Mouse (Mus musculus) embryonic facial prominence, embryonic 10.5 days (tissue): ENCODE data around the gene Tenm2. TPM values are rescaled to one million over a fixed set of nuclear protein-coding genes. Genes with fewer than 3 reads are reported as not detected.

ENCODE experiments used
- DNase-seq: peaks from one replicate; pipeline ENCODE4 v3.0.0-alpha.2; 2017; ENCODE audit warnings: low spot score
- H3K27ac ChIP-seq: fragments of 300-500 bp; sonication (generic); replicated peaks from 2 replicates; pipeline ENCODE4 v1.5.1; 2016; ENCODE audit warnings: mild to moderate bottlenecking
- H3K27me3 ChIP-seq: fragments of 300-500 bp; sonication (generic); replicated peaks from 2 replicates; pipeline ENCODE4 v1.6.1; 2016; ENCODE audit warnings: low read depth, mild to moderate bottlenecking; ENCODE audit not compliant: poor library complexity, severe bottlenecking
- H3K36me3 ChIP-seq: fragments of 300-500 bp; sonication (generic); replicated peaks from 2 replicates; pipeline ENCODE4 v1.6.1; 2016; ENCODE audit warnings: mild to moderate bottlenecking, moderate library complexity
- H3K4me1 ChIP-seq: fragments of 300-500 bp; sonication (generic); 2 replicates; pipeline ENCODE4 v1.6.1; 2016
- H3K4me3 ChIP-seq: fragments of 300-500 bp; sonication (generic); 2 replicates; pipeline ENCODE4 v1.5.1; 2016; ENCODE audit warnings: mild to moderate bottlenecking, moderate library complexity
- H3K9me3 ChIP-seq: fragments of 300-500 bp; sonication (generic); 2 replicates; pipeline ENCODE4 v1.6.1; 2016; ENCODE audit warnings: mild to moderate bottlenecking
- WGBS: fragments of 180-500 bp; shearing (Covaris S2); methylation state at CpG from one replicate; pipeline ENCODE4 v1.1.7; 2016; 5-methylcytosine and 5-hydroxymethylcytosine counted together
- polyA plus RNA-seq: library from polyadenylated mRNA; unstranded; fragments of >200 nt; fragmentation: Nextera tagmentation; extraction: Ambion mirVana; gene quantifications from 2 replicates; pipeline ENCODE4 v1.2.1, GENCODE M21; 2016

Tenm2 gene
- polyA plus RNA-seq, 1 experiment from 2014 or later: 1.8 TPM

DNA sequence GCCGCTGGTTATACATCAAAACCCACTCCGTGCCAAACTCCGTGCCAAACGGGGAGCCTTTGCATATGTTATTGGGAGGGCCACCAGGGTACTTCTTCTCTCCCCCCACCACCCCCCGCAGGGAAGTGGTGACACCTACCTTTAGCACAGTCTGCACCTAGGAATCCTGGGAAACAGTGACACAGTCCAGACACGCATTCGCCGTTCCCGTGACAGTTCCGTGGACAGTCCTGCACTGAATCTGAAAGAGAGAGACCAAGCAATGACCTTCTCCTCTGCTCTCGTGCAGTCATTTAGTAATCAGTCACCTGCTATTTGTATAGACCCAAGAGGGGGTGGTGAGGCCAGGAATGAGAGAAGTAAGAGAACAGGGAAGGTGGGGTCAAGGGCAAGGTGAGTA is 1072.2 kb downstream of the Tenm2 start:
- 91% methylated on average over 11 of the region's 11 CpGs for WGBS
- DNase-seq: no peak
- no peak overlapping the region for H3K27ac ChIP-seq

DNA sequence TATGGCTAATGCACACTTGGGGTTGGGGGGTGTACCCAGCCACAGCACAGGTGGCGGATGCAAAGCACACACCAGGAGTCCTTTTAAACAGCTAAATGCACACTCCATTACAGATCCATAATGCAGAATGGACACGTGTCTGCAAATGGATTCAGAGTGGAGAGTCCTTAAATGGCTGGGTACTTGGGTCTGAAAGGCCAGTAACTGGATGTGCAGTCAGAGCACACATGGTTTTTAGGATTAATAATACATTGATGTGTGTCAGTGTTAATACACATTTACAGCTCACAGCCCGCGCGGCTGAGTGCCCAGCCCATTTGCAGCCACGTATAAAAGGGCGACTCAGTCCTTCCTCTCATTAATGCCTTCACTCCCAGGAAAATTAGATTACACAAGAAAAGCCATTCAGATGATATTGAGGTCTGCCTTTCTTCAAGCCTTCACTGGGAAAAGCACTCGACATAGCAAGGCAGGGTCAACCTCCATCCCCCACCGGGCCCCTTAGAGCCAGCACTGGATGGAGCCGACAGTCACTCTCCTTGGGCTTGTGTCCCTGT is 1073.9 kb downstream of the Tenm2 start:
- Histone ChIP-seq H3K27ac (no peak overlapping the region), H3K4me1 (no peaks in the 10 kb centered on the region), H3K27me3 (no peaks in the 10 kb centered on the region), H3K36me3 (no peaks in the 10 kb centered on the region), H3K4me3 (no peak overlapping the region), H3K9me3 (no peaks in the 10 kb centered on the region)
- DNase-seq: no peak
- 76% methylated on average over 10 of the region's 10 CpGs for WGBS

More for the DNA sequence above, 1072.2 kb downstream of the Tenm2 start:
- Histone ChIP-seq H3K36me3 (no peaks in the 10 kb centered on the region), H3K9me3 (no peaks in the 10 kb centered on the region), H3K27me3 (no peaks in the 10 kb centered on the region), H3K4me1 (no peaks in the 10 kb centered on the region), H3K4me3 (no peak overlapping the region)

DNA sequence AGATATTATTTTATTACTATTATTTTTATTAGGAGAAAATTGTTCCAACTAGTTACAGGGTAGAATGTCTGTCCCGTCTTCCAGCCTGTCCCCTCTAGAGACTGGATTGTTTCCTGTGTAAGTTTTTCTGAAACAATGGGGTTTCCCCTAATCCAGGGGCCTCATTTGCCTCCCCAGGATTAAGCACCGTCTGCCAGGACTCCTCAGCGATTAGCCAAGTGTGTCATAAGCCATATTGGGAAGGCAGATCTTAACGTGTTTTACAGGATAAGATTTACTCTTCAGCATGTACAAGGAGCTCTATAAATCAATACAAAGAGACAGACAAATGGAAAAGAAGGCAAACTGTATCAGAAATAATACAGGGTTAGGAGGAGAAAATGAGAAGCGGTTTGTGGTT is 1082.3 kb downstream of the Tenm2 start:
- 0 out of 2 replicates have a peak, but pooled peaks cover 3% of the 10 kb centered on the region for H3K27me3 ChIP-seq
- H3K4me1 ChIP-seq: peaks cover 13% of the 10 kb centered on the region
- no peaks in the 10 kb centered on the region for H3K36me3 ChIP-seq
- no peak overlapping the region for H3K4me3 ChIP-seq
- H3K27ac ChIP-seq: no peak overlapping the region
- no peaks in the 10 kb centered on the region for H3K9me3 ChIP-seq
- WGBS: 49% methylated on average over 5 of the region's 5 CpGs
- DNase-seq: no peak

DNA sequence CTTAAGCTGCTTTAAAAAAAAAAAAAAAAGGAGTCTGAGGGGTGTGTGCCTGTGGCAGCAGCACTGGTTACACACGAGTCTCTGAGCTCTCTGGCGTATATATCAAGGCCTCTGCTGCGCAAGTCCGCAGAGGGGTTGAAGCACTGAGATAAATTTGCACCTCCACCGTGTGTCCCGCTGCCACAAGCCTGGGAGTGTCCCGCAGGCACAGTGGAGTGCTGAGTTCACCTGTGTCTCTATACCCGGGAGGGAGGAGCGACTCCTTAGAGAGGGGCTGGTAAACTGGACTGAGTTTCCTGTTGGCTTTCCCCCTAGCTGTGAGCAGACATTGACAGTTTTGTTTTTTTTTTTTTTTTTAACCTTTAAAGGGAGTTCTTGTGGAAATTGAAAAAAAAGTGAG is 1082.8 kb downstream of the Tenm2 start:
- no peak for DNase-seq
- 14% methylated on average over 9 of the region's 9 CpGs for WGBS
- H3K4me3 ChIP-seq: no peak overlapping the region
- H3K36me3 ChIP-seq: no peaks in the 10 kb centered on the region
- H3K27me3 ChIP-seq: 0 out of 2 replicates have a peak, but pooled peaks cover 3% of the 10 kb centered on the region
- no peaks in the 10 kb centered on the region for H3K9me3 ChIP-seq
- no peak overlapping the region for H3K27ac ChIP-seq
- H3K4me1 ChIP-seq: peaks cover 13% of the 10 kb centered on the region

DNA sequence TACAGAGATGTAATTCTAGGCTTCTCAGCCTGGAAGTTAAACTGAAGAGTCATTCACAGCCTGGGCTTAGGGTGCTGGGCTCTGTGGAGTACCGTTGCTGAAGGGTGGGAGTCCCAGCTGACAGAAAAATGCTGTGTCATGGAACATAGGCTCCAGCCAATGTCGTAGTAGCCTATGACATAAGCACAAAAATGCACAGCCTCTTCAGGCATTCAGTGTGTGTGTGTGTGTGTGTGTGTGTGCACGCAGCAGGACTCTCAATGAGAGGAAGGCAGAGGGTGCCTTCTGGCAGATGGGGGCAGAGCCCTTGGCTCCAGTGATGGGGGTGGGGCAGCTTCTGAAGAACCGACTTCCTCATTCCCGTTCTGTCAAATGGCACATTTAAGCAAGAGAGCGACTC is 1083.5 kb downstream of the Tenm2 start:
- peak; percentile 28 for DNase-seq
- H3K27me3 ChIP-seq: 0 out of 2 replicates have a peak, but pooled peaks cover 3% of the 10 kb centered on the region
- H3K27ac ChIP-seq: no peak overlapping the region
- H3K4me3 ChIP-seq: no peak overlapping the region
- no peaks in the 10 kb centered on the region for H3K36me3 ChIP-seq
- H3K4me1 ChIP-seq: peaks cover 13% of the 10 kb centered on the region
- 19% methylated on average over 6 of the region's 6 CpGs for WGBS
- H3K9me3 ChIP-seq: no peaks in the 10 kb centered on the region

DNA sequence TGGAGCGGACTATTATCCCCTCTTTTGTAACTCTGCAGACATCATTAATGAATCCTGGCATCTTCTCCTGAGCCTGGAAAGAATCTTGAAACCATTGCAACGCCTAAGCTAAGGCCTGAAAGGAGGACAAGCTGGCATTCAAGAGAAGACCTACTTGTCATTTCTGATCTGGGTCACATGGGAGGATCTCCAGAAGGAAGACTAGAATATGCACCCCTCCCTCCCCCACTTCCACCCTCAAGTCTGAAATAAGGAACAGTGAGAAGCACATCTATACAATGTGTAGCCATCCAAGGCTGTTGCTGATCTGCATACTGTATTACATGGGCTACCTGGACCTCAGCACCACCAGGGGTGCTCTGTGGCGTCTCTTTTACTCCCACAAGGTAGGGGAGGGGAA is 1086.7 kb downstream of the Tenm2 start:
- DNase-seq: no peak
- Histone ChIP-seq H3K9me3 (no peaks in the 10 kb centered on the region), H3K27ac (no peak overlapping the region), H3K4me1 (peaks cover 13% of the 10 kb centered on the region), H3K27me3 (0 out of 2 replicates have a peak, but pooled peaks cover 3% of the 10 kb centered on the region), H3K4me3 (no peak overlapping the region), H3K36me3 (no peaks in the 10 kb centered on the region)
- 78% methylated on average over 3 of the region's 3 CpGs for WGBS

DNA sequence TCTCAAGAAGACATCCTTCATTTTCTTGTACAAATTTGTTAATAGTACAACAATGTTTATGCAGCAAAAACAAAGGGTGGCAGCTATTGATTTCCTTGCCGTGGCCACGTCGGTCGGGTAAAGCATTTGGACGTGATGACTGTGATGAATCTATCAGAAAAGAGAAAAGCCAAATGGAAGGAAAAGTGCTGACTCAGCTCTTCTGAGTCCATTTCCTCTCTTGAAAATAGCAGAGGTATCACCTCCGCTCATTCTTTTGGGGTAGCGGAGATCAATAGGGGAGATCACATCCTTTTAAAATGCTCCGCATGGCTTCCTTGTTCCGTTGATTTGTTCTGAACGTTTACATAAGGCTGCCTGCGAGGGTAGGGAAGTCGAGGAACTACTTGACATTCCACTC is 1090.7 kb downstream of the Tenm2 start:
- no peaks in the 10 kb centered on the region for H3K9me3 ChIP-seq
- H3K4me3 ChIP-seq: no peak overlapping the region
- DNase-seq: no peak
- H3K27ac ChIP-seq: no peak overlapping the region
- no peaks in the 10 kb centered on the region for H3K36me3 ChIP-seq
- WGBS: 78% methylated on average over 12 of the region's 12 CpGs
- H3K27me3 ChIP-seq: no peaks in the 10 kb centered on the region
- H3K4me1 ChIP-seq: no peaks in the 10 kb centered on the region

DNA sequence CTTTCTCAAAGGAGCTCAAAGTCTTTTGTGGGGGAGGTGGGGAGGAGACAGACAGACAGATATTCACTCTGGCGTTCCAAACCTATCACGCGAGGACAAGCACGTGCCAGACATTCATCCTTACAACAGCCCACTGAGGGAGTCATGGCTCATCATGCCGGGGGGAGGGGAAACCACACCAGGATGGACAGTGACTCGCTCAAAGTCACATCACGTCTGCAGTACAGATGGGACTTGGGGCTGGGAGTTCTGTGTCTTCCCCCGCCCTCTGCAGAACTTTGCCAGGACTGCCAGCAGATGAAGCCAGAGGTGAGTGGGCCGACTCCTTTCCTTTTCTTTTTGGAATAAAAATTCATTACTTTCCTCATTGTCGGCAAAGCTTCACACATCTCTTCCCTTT is 1095.4 kb downstream of the Tenm2 start:
- Histone ChIP-seq H3K27me3 (no peaks in the 10 kb centered on the region), H3K4me1 (0 out of 2 replicates have a peak, but pooled peaks cover 6% of the 10 kb centered on the region), H3K36me3 (no peaks in the 10 kb centered on the region), H3K27ac (no peak overlapping the region), H3K4me3 (no peak overlapping the region), H3K9me3 (no peaks in the 10 kb centered on the region)
- DNase-seq: no peak
- 87% methylated on average over 10 of the region's 10 CpGs for WGBS

DNA sequence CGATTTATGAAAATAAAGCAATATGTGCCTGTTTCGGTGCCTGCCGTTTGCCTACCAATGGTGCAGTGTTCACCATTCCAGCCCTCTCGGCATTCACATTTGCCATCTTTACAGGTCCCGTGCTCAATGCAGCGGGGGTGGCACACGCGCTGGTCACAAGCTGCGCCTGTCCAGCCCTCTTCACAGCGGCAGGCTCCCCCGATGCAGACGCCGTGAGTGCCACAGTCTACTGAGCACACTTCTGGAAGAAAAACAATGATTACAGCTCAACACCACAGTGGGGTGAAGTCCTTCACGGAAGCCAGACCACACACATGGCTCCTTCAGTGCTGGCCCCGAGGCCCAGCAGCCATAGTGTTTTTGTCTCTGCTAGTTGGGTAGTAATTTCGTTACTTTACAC is 1096.2 kb downstream of the Tenm2 start:
- Histone ChIP-seq H3K4me3 (no peak overlapping the region), H3K27ac (no peak overlapping the region), H3K27me3 (no peaks in the 10 kb centered on the region), H3K4me1 (0 out of 2 replicates have a peak, but pooled peaks cover 6% of the 10 kb centered on the region), H3K36me3 (no peaks in the 10 kb centered on the region), H3K9me3 (no peaks in the 10 kb centered on the region)
- no peak for DNase-seq
- WGBS: 70% methylated on average over 16 of the region's 16 CpGs

DNA sequence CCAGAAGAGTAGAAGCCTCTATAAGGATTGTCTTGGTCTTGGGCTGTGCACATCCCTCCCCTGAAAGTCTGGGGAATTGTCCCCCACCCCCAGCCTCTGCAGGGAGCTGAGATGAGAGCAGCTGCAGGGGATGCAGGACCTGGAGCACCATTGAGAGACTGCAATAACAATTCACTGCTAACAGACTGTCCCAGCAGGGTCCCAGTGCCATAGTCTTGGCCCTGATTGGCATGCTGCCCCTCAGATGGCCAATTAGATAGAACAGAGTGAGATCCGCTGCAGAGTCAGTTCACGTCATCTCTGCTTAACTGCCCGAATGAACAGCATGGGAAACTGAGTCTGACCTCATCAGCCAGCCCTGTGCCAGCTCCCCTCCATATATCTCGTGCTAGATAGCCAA is 1097.9 kb downstream of the Tenm2 start:
- DNase-seq: no peak
- H3K27ac ChIP-seq: no peak overlapping the region
- H3K9me3 ChIP-seq: no peaks in the 10 kb centered on the region
- no peaks in the 10 kb centered on the region for H3K27me3 ChIP-seq
- no peak overlapping the region for H3K4me3 ChIP-seq
- H3K36me3 ChIP-seq: no peaks in the 10 kb centered on the region
- 60% methylated on average over 4 of the region's 4 CpGs for WGBS
- 0 out of 2 replicates have a peak, but pooled peaks cover 6% of the 10 kb centered on the region for H3K4me1 ChIP-seq

DNA sequence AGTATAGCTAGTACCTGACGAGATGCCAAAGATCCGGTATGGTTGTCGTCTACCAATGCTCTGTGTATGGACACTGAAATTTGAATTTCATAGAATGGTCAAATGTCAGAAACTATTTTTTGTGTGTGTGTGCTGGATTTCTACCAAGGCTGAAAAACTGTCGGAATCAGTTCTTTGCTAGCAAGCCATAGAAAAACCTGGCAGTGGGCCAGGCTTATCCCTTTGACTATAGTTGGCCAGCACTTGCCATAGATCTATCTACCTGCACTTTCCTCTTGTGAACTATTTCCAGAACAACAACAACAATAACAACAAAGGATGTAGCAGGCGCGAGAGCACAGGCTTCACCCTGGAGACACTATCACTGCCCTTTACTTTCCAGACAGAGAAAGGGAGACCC is 1098.5 kb downstream of the Tenm2 start:
- no peaks in the 10 kb centered on the region for H3K36me3 ChIP-seq
- H3K4me1 ChIP-seq: 0 out of 2 replicates have a peak, but pooled peaks cover 6% of the 10 kb centered on the region
- no peaks in the 10 kb centered on the region for H3K9me3 ChIP-seq
- H3K4me3 ChIP-seq: no peak overlapping the region
- 90% methylated on average over 6 of the region's 6 CpGs for WGBS
- no peak for DNase-seq
- no peaks in the 10 kb centered on the region for H3K27me3 ChIP-seq
- H3K27ac ChIP-seq: no peak overlapping the region

DNA sequence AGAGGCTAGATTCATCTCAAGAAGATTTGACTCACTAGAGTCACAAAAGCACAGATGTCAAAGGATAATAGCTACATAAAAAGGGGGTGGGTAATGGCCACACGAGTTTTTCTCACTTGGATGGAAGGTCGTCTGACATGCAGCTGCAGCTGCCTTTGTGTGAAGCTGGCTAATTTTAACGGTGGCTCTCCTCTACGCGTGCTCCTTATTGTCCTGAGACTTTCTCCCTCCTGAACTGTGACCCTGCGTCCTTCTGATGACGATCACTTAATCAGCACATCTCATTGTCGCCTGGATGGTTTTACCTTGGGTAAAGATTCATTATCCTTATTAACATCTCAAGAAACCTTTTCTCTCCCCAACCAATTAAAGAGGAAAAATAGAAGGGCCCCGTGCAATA is 1101.1 kb downstream of the Tenm2 start:
- WGBS: 59% methylated on average over 9 of the region's 9 CpGs

DNA sequence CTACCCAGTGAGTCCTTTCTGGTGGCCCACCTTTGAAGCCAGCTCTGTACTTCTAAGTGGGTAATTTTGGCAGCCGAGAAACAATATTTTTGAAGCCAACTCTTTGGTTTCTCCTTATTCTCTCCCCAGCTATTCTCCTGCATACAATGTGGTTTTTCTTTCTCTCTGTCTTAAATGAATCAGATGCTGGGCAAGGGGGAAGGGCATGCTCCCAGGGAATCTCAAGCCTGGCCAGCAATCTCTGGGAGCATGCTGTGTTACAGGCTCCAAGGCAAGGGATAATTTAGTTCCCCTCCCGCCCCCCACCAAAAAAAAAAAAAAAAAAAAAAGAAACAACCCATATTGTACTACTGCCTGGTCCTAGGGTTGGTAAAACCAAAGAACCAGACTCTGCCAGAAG is 1112.5 kb downstream of the Tenm2 start:
- Histone ChIP-seq H3K27me3 (no peaks in the 10 kb centered on the region), H3K4me1 (peaks cover 16% of the 10 kb centered on the region), H3K9me3 (no peaks in the 10 kb centered on the region), H3K4me3 (no peak overlapping the region), H3K36me3 (no peaks in the 10 kb centered on the region), H3K27ac (no peak overlapping the region)
- DNase-seq: no peak
- 54% methylated on average over 2 of the region's 2 CpGs for WGBS

More for the DNA sequence above, 1101.1 kb downstream of the Tenm2 start:
- DNase-seq: no peak
- no peaks in the 10 kb centered on the region for H3K9me3 ChIP-seq
- H3K4me3 ChIP-seq: no peak overlapping the region
- no peaks in the 10 kb centered on the region for H3K36me3 ChIP-seq
- 0 out of 2 replicates have a peak, but pooled peaks cover 6% of the 10 kb centered on the region for H3K4me1 ChIP-seq
- H3K27me3 ChIP-seq: no peaks in the 10 kb centered on the region
- no peak overlapping the region for H3K27ac ChIP-seq
